Mouse (Mus musculus): Measurements from ENCODE around the gene Nrxn2. TPM values are rescaled to one million over a fixed set of nuclear protein-coding genes. Genes with fewer than 3 reads are reported as not detected.

The Nrxn2 gene
- polyA plus RNA-seq, 1 experiment from 2014 or later = 54.1 TPM

DNA sequence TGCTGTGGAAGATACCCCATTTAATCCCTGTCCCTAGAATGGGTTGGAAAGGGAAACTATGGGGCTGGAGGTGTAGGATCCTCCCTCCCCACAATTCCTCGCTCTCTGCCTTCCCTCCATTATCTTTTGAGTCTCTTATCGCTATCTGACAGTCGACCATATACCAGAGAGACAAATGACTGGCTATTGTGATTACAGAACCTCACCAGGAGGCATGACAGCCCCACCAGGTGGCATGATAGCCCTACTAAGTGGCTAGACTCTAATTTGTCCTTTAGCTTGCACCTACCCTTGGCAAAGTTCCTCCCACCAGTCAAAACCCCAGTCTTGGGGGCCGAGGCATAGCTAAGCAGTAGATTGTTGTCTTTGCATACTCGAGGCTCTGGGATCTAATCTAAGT lies 30.2 kb downstream of the Nrxn2 start:
- Histone ChIP-seq H3K36me3 (ENCODE audit: control insufficient read depth, insufficient read depth, low read length) (no peaks in the 10 kb centered on the region; the same call in 1 of the 2 replicates), H3K4me3 (replicated peaks; ENCODE audit: low read depth, low read length) (no peak overlapping the region), H3K4me1 (ENCODE audit: control insufficient read depth, insufficient read depth, low read length) (peaks cover 89% of the 10 kb centered on the region), H3K9ac (replicated peaks; ENCODE audit: low read length) (no peak overlapping the region; the same call in 1 of the 2 replicates), H3K9me3 (ENCODE audit: control insufficient read depth, low read length) (no peaks in the 10 kb centered on the region), H3K27ac (replicated peaks; ENCODE audit: low read depth, low read length) (peak overlapping the region; percentile 78), H3K4me2 (ENCODE audit: low read length) (peak overlapping the region; percentile 26; the same call in 1 of the 2 replicates), H3K27me3 (ENCODE audit: control insufficient read depth, insufficient read depth, low read length) (no peaks in the 10 kb centered on the region)
- 48% methylated on average over 5 of the region's 5 CpGs for WGBS
- DNase-seq = no peak
- ATAC-seq (ENCODE audit: low FRiP score, low TSS enrichment) = no peak

DNA sequence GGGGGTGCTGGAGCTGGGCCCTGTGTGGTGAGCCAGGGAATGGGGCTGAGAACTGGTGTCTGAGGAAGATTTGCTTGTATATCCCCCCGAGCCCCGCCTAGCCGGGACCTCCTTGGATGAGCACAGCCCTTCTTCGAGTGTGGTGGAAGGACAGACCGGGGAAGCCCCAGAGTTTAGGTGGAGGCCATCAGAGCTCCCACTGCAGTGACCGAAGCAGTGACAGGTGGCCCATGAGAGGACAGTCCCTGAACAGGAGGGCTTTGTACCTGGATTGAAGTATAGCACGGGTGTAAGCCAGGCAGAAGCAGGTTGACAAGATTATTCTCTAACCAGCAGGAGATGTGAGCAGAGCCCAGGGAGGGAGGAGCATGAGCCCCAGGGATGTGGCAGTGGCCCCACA lies 31.3 kb downstream of the Nrxn2 start:
- no peaks in the 10 kb centered on the region for H3K27me3 ChIP-seq (ENCODE audit: control insufficient read depth, insufficient read depth, low read length)
- no peaks in the 10 kb centered on the region for H3K9me3 ChIP-seq (ENCODE audit: control insufficient read depth, low read length)
- ATAC-seq (ENCODE audit: low FRiP score, low TSS enrichment) (no peak), DNase-seq (no peak)
- H3K36me3 ChIP-seq (ENCODE audit: control insufficient read depth, insufficient read depth, low read length) = peaks cover 2% of the 10 kb centered on the region
- no peak overlapping the region for H3K9ac ChIP-seq (replicated peaks; ENCODE audit: low read length)
- H3K4me3 ChIP-seq (replicated peaks; ENCODE audit: low read depth, low read length) = no peak overlapping the region
- H3K4me1 ChIP-seq (ENCODE audit: control insufficient read depth, insufficient read depth, low read length) = peaks cover 89% of the 10 kb centered on the region
- H3K27ac ChIP-seq (replicated peaks; ENCODE audit: low read depth, low read length) = no peak overlapping the region
- no peak overlapping the region for H3K4me2 ChIP-seq (ENCODE audit: low read length)
- 72% methylated on average over 7 of the region's 7 CpGs for WGBS

DNA sequence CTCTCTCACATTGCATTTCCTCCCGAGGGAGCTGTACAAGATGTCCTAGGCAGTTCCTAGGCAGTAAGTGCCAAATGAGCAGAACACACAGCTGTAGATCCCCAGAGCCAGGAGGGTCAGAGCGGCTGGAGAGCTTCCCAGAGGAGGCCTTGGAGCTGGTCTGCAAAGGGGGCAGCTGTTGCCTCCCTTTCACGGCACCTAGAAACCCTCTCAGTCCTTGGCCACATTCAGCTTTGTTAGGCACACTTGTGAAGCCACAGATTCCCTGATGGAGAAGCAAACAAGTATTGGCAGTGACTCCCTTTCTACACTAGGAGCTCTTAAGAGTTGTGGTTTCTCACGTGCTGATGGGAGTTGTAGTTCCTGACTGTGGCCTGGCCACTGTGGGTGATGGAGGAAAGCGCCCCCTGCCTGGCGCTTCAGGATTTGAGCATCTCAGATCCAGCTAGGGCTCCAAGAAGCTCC lies 33.5 kb downstream of the Nrxn2 start:
- Histone ChIP-seq H3K4me1 (ENCODE audit: control insufficient read depth, insufficient read depth, low read length) (peaks cover 67% of the 10 kb centered on the region), H3K36me3 (ENCODE audit: control insufficient read depth, insufficient read depth, low read length) (peaks cover 13% of the 10 kb centered on the region), H3K9me3 (ENCODE audit: control insufficient read depth, low read length) (no peaks in the 10 kb centered on the region), H3K27me3 (ENCODE audit: control insufficient read depth, insufficient read depth, low read length) (no peaks in the 10 kb centered on the region), H3K9ac (replicated peaks; ENCODE audit: low read length) (no peak overlapping the region; the same call in 1 of the 2 replicates), H3K27ac (replicated peaks; ENCODE audit: low read depth, low read length) (peak overlapping the region; percentile 86), H3K4me2 (ENCODE audit: low read length) (peak overlapping the region; percentile 20; the same call in 1 of the 2 replicates), H3K4me3 (replicated peaks; ENCODE audit: low read depth, low read length) (no peak overlapping the region)
- 16% methylated on average over 6 of the region's 6 CpGs for WGBS
- DNase-seq (peak; percentile 89), ATAC-seq (ENCODE audit: low FRiP score, low TSS enrichment) (peak; percentile 70; the same call in 1 of the 2 replicates)

DNA sequence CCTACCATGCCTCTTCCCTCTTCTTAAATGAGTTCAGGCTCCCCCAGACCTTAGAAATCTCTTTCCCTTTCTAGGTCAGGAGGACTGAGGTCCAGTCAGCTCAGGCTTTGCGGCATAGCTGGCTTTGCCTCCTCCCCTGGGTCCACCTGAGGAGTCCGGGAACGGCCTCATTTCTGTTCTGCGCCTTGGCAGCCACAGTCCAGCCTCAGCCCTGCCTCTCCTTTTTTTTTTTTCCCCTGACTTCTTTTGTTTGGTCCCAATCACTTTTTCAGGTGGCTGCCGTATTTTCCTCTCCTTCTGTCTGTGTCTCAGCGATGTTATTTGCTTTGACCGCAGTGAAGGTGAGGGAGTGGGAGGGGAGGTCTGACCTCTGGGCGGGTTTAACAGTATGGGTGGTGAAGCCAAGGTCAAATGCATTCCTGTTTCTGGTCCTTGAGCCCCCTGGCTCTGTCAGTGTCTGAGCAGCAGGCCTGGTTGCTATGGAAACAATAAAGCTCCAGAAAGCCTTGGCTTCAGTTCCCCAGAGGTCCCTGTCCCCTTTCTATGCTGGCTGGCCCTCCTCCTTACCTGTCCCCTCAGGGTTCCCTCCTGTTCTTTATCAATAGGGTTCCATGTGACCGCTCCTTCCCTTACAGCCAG lies 34.3 kb downstream of the Nrxn2 start:
- Histone ChIP-seq H3K27me3 (ENCODE audit: control insufficient read depth, insufficient read depth, low read length) (no peaks in the 10 kb centered on the region), H3K4me2 (ENCODE audit: low read length) (peak overlapping the region; percentile 20; the same call in 1 of the 2 replicates), H3K4me1 (ENCODE audit: control insufficient read depth, insufficient read depth, low read length) (peaks cover 60% of the 10 kb centered on the region), H3K27ac (replicated peaks; ENCODE audit: low read depth, low read length) (peak overlapping the region; percentile 86), H3K9ac (replicated peaks; ENCODE audit: low read length) (peak overlapping the region; percentile 13; the same call in 1 of the 2 replicates), H3K36me3 (ENCODE audit: control insufficient read depth, insufficient read depth, low read length) (peaks cover 20% of the 10 kb centered on the region), H3K4me3 (replicated peaks; ENCODE audit: low read depth, low read length) (no peak overlapping the region), H3K9me3 (ENCODE audit: control insufficient read depth, low read length) (no peaks in the 10 kb centered on the region)
- ATAC-seq (ENCODE audit: low FRiP score, low TSS enrichment) (no peak; the same call in 1 of the 2 replicates), DNase-seq (peak; percentile 82)
- WGBS = 19% methylated on average over 9 of the region's 9 CpGs

DNA sequence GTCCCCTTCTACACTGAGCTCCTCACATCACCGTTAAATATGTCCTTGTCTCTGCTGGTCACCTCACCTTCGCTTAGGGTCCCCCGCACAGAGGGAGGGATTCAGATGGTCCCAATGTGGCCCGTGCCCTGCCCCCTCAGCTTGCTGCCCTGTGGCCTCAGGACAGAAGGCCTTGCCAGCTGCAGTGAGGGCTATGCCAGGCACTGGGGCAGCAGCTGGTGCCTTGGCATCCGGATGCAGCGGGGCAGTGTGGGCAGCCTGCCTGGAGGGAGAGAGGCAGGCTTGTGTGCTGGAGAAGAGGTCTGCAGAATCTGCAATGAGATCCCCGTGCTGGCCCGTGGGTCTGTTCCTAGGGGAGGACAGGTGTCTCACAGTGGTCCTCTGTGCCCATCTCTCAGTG lies 34.8 kb downstream of the Nrxn2 start:
- H3K4me1 ChIP-seq (ENCODE audit: control insufficient read depth, insufficient read depth, low read length) = peaks cover 54% of the 10 kb centered on the region
- ATAC-seq (ENCODE audit: low FRiP score, low TSS enrichment) (0 out of 2 replicates have a peak, but pooled peaks have one; percentile 38), DNase-seq (peak; percentile 56)
- no peak overlapping the region; the same call in 1 of the 2 replicates for H3K9ac ChIP-seq (replicated peaks; ENCODE audit: low read length)
- 56% methylated on average over 8 of the region's 8 CpGs for WGBS
- peak overlapping the region; percentile 86 for H3K27ac ChIP-seq (replicated peaks; ENCODE audit: low read depth, low read length)
- no peaks in the 10 kb centered on the region for H3K9me3 ChIP-seq (ENCODE audit: control insufficient read depth, low read length)
- no peaks in the 10 kb centered on the region for H3K27me3 ChIP-seq (ENCODE audit: control insufficient read depth, insufficient read depth, low read length)
- peaks cover 25% of the 10 kb centered on the region for H3K36me3 ChIP-seq (ENCODE audit: control insufficient read depth, insufficient read depth, low read length)
- H3K4me2 ChIP-seq (ENCODE audit: low read length) = no peak overlapping the region
- no peak overlapping the region for H3K4me3 ChIP-seq (replicated peaks; ENCODE audit: low read depth, low read length)

DNA sequence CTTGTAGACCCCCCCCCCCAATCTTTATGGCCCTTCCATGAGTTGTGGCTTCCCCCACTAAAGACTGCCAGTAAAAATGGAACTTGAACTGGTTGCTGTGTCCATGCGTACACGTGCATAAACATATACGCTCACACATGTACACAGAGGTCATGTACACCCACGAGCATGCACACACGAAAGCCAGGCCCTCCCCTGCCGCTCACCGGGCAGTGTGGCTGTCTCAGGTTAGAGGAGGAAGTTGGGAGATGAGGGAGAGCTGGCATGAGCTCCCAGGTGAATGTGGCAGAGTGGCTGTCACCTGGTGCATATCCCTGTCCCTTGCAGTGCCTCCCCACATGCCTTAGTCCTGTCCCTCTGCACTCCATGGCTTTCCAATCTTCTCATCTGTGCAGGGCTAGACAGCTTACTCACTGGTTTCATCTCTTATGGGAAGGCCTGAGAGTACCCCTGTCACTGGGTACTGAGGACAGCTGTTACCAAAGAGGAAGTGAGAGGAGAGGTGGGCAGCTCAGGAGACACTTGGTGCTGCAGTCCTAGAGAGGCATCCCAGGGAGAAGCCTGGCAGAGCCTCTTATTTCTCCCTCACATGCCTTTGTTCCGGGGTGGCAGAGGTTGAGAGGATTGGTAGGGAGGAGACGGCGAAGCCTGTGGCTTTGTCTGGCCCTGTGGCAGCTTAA lies 35.6 kb downstream of the Nrxn2 start:
- no peaks in the 10 kb centered on the region for H3K27me3 ChIP-seq (ENCODE audit: control insufficient read depth, insufficient read depth, low read length)
- H3K27ac ChIP-seq (replicated peaks; ENCODE audit: low read depth, low read length) = peak overlapping the region; percentile 86
- H3K4me1 ChIP-seq (ENCODE audit: control insufficient read depth, insufficient read depth, low read length) = peaks cover 46% of the 10 kb centered on the region
- peaks cover 28% of the 10 kb centered on the region for H3K36me3 ChIP-seq (ENCODE audit: control insufficient read depth, insufficient read depth, low read length)
- H3K4me3 ChIP-seq (replicated peaks; ENCODE audit: low read depth, low read length) = no peak overlapping the region
- no peaks in the 10 kb centered on the region for H3K9me3 ChIP-seq (ENCODE audit: control insufficient read depth, low read length)
- no peak overlapping the region for H3K9ac ChIP-seq (replicated peaks; ENCODE audit: low read length)
- 64% methylated on average over 10 of the region's 10 CpGs for WGBS
- ATAC-seq (ENCODE audit: low FRiP score, low TSS enrichment) (no peak), DNase-seq (no peak)
- no peak overlapping the region for H3K4me2 ChIP-seq (ENCODE audit: low read length)

DNA sequence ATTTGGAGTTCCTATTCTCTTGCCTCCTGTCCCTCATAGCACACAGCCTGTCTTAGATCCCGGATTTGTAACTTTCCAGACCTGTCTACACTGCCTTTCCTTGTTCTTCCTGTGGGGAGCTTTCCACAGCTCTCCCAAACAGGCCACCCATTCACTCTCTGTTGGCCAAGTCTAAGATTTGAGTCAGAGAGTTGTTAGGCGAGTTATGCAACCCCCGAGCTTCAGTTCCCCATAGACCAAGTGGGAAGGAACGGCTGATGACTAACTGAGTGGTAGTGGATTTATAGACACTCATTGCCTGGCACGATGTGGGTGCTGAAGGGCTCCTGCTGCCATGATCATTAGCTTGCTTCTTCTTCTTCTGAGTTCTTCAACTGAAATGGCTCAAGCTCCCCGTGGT lies 41.0 kb downstream of the Nrxn2 start:
- 92% methylated on average over 6 of the region's 6 CpGs for WGBS

DNA sequence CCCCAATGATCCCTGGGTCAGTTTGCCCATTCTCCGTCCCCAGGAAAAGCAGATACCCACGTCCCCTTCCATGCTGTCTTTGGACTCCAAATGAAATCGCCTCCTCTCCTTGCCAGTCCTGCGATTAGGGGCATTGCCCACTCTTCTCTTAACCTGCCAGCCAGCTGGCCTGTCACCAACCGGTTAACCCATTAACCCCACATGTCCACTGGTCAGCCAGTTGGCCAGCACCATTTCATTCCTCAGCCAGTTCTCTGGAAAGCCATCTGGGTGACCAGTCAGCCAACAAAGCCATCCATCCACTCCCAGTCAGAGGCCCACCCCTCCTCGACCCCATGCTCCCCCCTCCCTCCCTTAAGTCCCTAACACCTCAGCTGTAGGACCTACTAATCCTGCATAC lies 44.3 kb downstream of the Nrxn2 start:
- no peak overlapping the region for H3K27ac ChIP-seq (replicated peaks; ENCODE audit: low read depth, low read length)
- no peaks in the 10 kb centered on the region for H3K9me3 ChIP-seq (ENCODE audit: control insufficient read depth, low read length)
- DNase-seq (no peak), ATAC-seq (ENCODE audit: low FRiP score, low TSS enrichment) (no peak)
- no peak overlapping the region for H3K4me3 ChIP-seq (replicated peaks; ENCODE audit: low read depth, low read length)
- H3K4me2 ChIP-seq (ENCODE audit: low read length) = no peak overlapping the region
- 44% methylated on average over 6 of the region's 6 CpGs for whole genome bisulfite sequencing
- H3K9ac ChIP-seq (replicated peaks; ENCODE audit: low read length) = no peak overlapping the region
- H3K4me1 ChIP-seq (ENCODE audit: control insufficient read depth, insufficient read depth, low read length) = peaks cover 32% of the 10 kb centered on the region
- peaks cover 22% of the 10 kb centered on the region for H3K36me3 ChIP-seq (ENCODE audit: control insufficient read depth, insufficient read depth, low read length)
- H3K27me3 ChIP-seq (ENCODE audit: control insufficient read depth, insufficient read depth, low read length) = no peaks in the 10 kb centered on the region

More for the DNA sequence above, 41.0 kb downstream of the Nrxn2 start:
- Histone ChIP-seq H3K4me1 (ENCODE audit: control insufficient read depth, insufficient read depth, low read length) (peaks cover 23% of the 10 kb centered on the region), H3K27ac (replicated peaks; ENCODE audit: low read depth, low read length) (no peak overlapping the region), H3K27me3 (ENCODE audit: control insufficient read depth, insufficient read depth, low read length) (no peaks in the 10 kb centered on the region), H3K9ac (replicated peaks; ENCODE audit: low read length) (no peak overlapping the region), H3K4me2 (ENCODE audit: low read length) (no peak overlapping the region), H3K36me3 (ENCODE audit: control insufficient read depth, insufficient read depth, low read length) (peaks cover 42% of the 10 kb centered on the region), H3K4me3 (replicated peaks; ENCODE audit: low read depth, low read length) (no peak overlapping the region), H3K9me3 (ENCODE audit: control insufficient read depth, low read length) (no peaks in the 10 kb centered on the region)
- DNase-seq (no peak), ATAC-seq (ENCODE audit: low FRiP score, low TSS enrichment) (no peak)
